Mouse (Mus musculus) kidney, adult 2 months (tissue): Measurements from ENCODE around the gene Ice2. TPM values are rescaled to one million over a fixed set of nuclear protein-coding genes. Genes with fewer than 3 reads are reported as not detected.

Experiments
- DNase-seq: peaks from one replicate; pipeline ENCODE4 v3.0.0; 2021
- H3K27ac ChIP-seq: fragments of 200-500 bp; 2 replicates; pipeline ENCODE4 v1.5.1; 2012; ENCODE audit warnings: low read depth, low read length, control low read depth, inconsistent platforms; ENCODE audit not compliant: insufficient read depth
- H3K27me3 ChIP-seq: fragments of 200-500 bp; replicated peaks from 2 replicates; pipeline ENCODE4 v1.6.1; 2012; ENCODE audit warnings: mild to moderate bottlenecking, moderate library complexity, low read length, inconsistent platforms; ENCODE audit not compliant: control insufficient read depth, insufficient read depth
- H3K36me3 ChIP-seq: fragments of 200-500 bp; 2 replicates; pipeline ENCODE4 v1.6.1; 2012; ENCODE audit warnings: mild to moderate bottlenecking, moderate library complexity, low read length, inconsistent platforms; ENCODE audit not compliant: control insufficient read depth, insufficient read depth
- H3K4me1 ChIP-seq: fragments of 200-500 bp; 2 replicates; pipeline ENCODE4 v1.6.1; 2011; ENCODE audit warnings: low read length; ENCODE audit not compliant: control insufficient read depth, insufficient read depth
- H3K4me3 ChIP-seq: fragments of 200-500 bp; 2 replicates; pipeline ENCODE4 v1.5.1; 2011; ENCODE audit warnings: mild to moderate bottlenecking, low read depth, low read length, control low read depth; ENCODE audit not compliant: insufficient read depth
- CTCF ChIP-seq: fragments of 200-500 bp; conservative IDR thresholded peaks from 2 replicates; pipeline ENCODE4 v1.5.1; 2011; ENCODE audit warnings: low read depth, mild to moderate bottlenecking, control low read depth, low read length, moderate library complexity, mixed read lengths; ENCODE audit not compliant: insufficient read depth, insufficient read length
- POLR2A ChIP-seq: fragments of 200-500 bp; IDR thresholded peaks from one replicate; pipeline ENCODE4 v1.6.1; 2011; ENCODE audit warnings: low read depth, low read length, control low read depth
- WGBS: fragments of 180-500 bp; shearing (Covaris S2); methylation state at CpG from one replicate; pipeline ENCODE4 v1.1.7; 2018; 5-methylcytosine and 5-hydroxymethylcytosine counted together
- polyA plus RNA-seq: library from polyadenylated mRNA; depleted of rRNA; stranded (reverse); fragments of >200 nt; gene quantifications from 2 replicates; pipeline ENCODE4 v1.2.3, GENCODE M21; 2012

The Ice2 gene
- polyA plus RNA-seq, 1 experiment, result 3.5 TPM

DNA sequence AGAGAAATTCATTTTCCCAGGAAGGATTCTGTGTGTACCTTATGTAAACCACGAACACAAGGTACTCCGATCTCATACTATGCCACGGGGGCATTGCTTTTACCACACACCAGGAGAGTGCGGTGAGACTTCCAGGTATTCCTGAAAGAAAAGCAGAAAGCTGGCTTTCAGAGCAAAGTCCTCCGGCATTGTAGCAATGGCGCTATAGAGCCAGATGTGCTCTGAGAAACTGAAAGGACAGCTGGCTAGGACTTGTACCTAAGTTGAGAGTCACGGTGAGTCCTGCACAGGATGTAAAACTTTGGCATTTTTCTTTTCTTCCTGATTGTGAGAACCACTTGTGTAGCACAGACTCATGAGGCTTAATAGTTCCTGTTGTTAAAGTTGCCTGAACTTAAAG, 16.0 kb upstream of the Ice2 start:
- WGBS, result 65% methylated on average over 7 of the region's 7 CpGs

DNA sequence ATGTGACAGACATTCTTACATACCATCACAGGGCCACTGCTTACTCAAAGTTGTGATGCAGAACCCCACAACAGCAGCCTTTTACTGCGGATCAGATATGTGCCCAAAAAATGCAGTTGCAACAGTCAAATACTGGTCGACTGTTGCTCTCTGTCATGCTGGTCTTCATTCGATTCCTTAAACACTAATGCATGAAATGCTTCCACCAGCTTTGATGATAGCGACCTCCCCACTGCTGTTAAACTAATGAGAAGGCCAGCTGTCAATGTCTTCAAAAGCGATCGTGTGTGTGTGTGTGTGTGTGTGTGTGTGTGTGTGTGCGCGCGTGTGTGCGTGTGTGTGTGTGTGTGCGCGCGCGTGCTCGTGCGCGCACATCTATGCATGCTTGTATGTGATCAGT, 13.2 kb upstream of the Ice2 start:
- H3K27me3 ChIP-seq, result no peaks in the 10 kb centered on the region
- no peak for TF ChIP-seq POLR2A
- no peak for TF ChIP-seq CTCF
- no peaks in the 10 kb centered on the region for H3K36me3 ChIP-seq
- no peak for DNase-seq
- WGBS, result 92% methylated on average over 17 of the region's 17 CpGs
- no peaks in the 10 kb centered on the region for H3K4me1 ChIP-seq
- H3K4me3 ChIP-seq, result no peak overlapping the region
- H3K27ac ChIP-seq, result no peak overlapping the region

More for the DNA sequence above, 16.0 kb upstream of the Ice2 start:
- H3K4me1 ChIP-seq, result no peaks in the 10 kb centered on the region
- H3K4me3 ChIP-seq, result no peak overlapping the region
- TF ChIP-seq POLR2A (no peak), CTCF (0 out of 2 replicates have a peak, but pooled peaks have one; percentile 7)
- H3K36me3 ChIP-seq, result peaks cover 2% of the 10 kb centered on the region
- no peak overlapping the region for H3K27ac ChIP-seq
- H3K27me3 ChIP-seq, result no peaks in the 10 kb centered on the region
- DNase-seq, result peak; percentile 25

DNA sequence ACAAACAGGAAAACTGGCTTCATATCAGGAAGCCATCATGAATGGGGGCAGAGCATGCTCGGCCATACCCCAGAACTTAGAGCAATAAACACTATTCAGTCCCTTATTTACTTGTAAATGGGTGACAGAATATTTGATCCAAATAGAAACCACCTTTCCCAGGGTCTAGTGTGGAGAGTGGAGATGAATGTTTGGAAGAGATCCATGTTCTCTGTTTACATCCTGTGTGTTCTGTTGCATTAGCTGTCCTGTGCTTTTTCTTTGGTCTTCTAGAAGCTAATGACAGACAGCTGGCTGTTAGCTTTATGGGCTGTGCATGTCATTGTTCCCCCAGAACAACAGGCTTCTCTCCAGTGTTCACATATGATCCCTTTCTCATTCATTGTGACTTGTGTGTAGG, 12.8 kb upstream of the Ice2 start:
- Histone ChIP-seq H3K4me3 (no peak overlapping the region), H3K27ac (no peak overlapping the region), H3K4me1 (no peaks in the 10 kb centered on the region), H3K27me3 (no peaks in the 10 kb centered on the region), H3K36me3 (no peaks in the 10 kb centered on the region)
- no peak for DNase-seq
- WGBS, result 70% methylated on average over 1 of the region's 1 CpGs
- TF ChIP-seq POLR2A, result no peak
- no peak for TF ChIP-seq CTCF

DNA sequence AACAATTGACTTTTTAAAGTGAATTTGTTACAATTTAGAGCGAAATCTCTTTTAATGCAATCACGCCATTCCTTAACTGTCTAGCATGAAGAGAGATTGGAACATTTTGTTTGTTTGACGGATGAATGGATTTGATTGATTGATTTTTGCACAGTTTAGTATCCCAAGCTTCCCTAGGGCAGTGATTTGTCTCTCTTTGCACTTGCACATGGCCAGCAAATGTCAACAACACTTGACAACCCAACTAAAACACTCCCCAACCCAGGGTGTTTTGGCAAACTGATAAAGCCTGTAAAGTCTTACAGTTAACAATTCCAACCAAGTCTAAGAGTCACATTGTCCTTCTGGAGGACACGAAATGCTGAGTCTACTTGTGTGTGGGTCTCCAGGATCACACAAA, 10.4 kb upstream of the Ice2 start:
- H3K27me3 ChIP-seq, result no peaks in the 10 kb centered on the region
- H3K4me3 ChIP-seq, result no peak overlapping the region
- H3K4me1 ChIP-seq, result no peaks in the 10 kb centered on the region
- 92% methylated on average over 4 of the region's 4 CpGs for WGBS
- TF ChIP-seq CTCF, result no peak
- TF ChIP-seq POLR2A, result no peak
- H3K36me3 ChIP-seq, result no peaks in the 10 kb centered on the region
- H3K27ac ChIP-seq, result no peak overlapping the region
- no peak for DNase-seq

DNA sequence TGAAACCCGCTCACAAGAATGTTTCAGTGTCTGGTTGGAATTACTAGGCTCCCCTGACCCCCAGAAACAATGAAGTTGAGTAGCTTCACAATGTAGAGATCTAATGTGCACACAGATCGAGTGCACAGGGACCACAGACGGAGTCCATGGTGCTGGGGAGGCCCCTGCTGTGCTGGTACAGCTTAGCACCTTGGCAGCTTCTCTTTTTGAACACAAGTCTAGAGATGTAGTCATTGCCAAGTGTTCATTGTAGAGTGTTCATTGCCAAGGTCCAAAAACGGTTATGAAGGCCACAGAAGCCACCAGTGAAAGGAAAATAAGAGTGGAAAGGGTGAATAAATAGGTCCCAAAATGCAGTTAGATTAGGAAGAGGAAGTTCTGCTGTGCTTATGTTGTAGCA, 7.1 kb upstream of the Ice2 start:
- WGBS, result 85% methylated on average over 4 of the region's 4 CpGs

DNA sequence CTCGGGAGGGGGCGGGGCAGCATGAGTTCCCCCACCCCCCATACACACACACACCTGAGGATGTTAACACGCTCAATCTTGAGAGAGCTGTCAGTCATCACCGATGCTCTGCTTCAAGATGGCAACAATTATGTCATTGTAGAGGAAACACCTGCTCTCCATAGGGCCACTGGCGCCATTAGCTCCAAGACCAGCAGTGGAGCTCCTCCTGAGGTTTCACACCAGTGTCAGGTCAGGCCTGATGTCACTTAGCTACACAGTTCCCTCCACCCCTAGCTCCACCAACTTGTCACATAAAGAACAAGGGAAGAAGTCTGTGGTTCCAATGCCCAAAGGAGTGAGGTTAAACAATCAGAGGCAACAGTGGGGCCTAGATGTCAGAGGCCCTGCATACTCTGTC, 3.5 kb upstream of the Ice2 start:
- Histone ChIP-seq H3K4me1 (peaks cover 8% of the 10 kb centered on the region; the same call in 1 of the 2 replicates), H3K4me3 (no peak overlapping the region), H3K27me3 (no peaks in the 10 kb centered on the region), H3K36me3 (no peaks in the 10 kb centered on the region), H3K27ac (no peak overlapping the region)
- 91% methylated on average over 5 of the region's 5 CpGs for WGBS
- TF ChIP-seq POLR2A (no peak), CTCF (no peak)
- no peak for DNase-seq

More for the DNA sequence above, 7.1 kb upstream of the Ice2 start:
- no peak overlapping the region for H3K27ac ChIP-seq
- no peaks in the 10 kb centered on the region for H3K36me3 ChIP-seq
- no peaks in the 10 kb centered on the region for H3K27me3 ChIP-seq
- TF ChIP-seq POLR2A (no peak), CTCF (no peak; the same call in 1 of the 2 replicates)
- H3K4me1 ChIP-seq, result no peaks in the 10 kb centered on the region
- no peak overlapping the region for H3K4me3 ChIP-seq
- DNase-seq, result no peak

DNA sequence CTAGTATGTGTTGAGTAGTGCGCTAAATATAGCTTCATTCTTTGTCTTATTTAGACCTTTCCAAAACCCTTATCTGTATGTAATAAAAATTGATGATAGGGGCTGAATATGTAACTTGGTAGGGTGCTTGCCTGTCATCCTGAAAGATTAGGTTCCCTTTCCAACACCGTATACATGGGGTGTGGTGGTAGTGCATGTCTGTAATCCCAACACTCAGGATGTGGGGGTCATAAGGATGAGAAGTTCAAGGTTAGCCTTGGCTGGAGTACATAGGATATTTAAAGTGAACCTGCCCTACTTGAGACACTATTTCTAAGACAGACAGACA, 310 bp upstream of the Ice2 start:
- peak overlapping the region; percentile 35; the same call in 1 of the 2 replicates for H3K27ac ChIP-seq
- DNase-seq, result no peak
- peaks cover 8% of the 10 kb centered on the region; the same call in 1 of the 2 replicates for H3K4me1 ChIP-seq
- H3K4me3 ChIP-seq, result peak overlapping the region; percentile 99
- 58% methylated on average over 2 of the region's 2 CpGs for WGBS
- H3K36me3 ChIP-seq, result no peaks in the 10 kb centered on the region
- TF ChIP-seq POLR2A (no peak), CTCF (no peak)
- H3K27me3 ChIP-seq, result no peaks in the 10 kb centered on the region

DNA sequence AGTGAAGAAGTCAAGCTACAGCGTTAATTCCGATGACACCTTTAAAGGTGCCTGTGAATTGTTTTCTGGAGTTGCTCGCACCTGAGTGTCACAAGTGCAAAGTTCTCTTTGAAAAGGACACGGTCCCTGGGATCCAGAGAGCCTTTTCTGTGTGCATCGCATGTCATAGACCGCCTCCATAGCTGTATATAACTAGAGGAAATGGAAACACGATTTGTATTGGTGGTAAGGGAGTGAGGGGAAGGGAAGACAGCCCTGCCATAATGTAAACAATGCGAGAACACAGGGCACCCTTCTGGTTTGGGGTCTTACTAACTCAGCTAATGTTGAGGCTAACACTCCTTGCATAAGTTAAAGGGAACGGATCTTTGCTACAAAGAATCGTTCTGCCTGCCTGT, 746 bp downstream of the Ice2 start:
- Histone ChIP-seq H3K4me1 (peaks cover 8% of the 10 kb centered on the region; the same call in 1 of the 2 replicates), H3K27ac (peak overlapping the region; percentile 98), H3K36me3 (no peaks in the 10 kb centered on the region), H3K4me3 (peak overlapping the region; percentile 99), H3K27me3 (no peaks in the 10 kb centered on the region)
- WGBS, result 6% methylated on average over 10 of the region's 10 CpGs
- TF ChIP-seq CTCF, result no peak
- no peak for TF ChIP-seq POLR2A
- DNase-seq, result no peak
